Mouse (Mus musculus): Measurements from ENCODE around the gene Kcna6.

Gene Kcna6

GRCm38 (mm10) chr6:126735806-126736205, 4.7 kb downstream of the Kcna6 start:
- DNase-seq (ENCODE audit: low spot score in 2 of 2) = no peak

- no peak for DNase-seq (ENCODE audit: low spot score in 2 of 2)
These were observed 7.8 kb downstream of the Kcna6 start for GRCm38 (mm10) chr6:126732645-126733044.

- no peak for DNase-seq (ENCODE audit: low spot score in 2 of 2)
These were observed 11.7 kb downstream of the Kcna6 start for GRCm38 (mm10) chr6:126728803-126729202.

GRCm38 (mm10) chr6:126718423-126719087, 21.9 kb downstream of the Kcna6 start:
- no peak for DNase-seq (ENCODE audit: low spot score in 2 of 2)

GRCm38 (mm10) chr6:126712531-126712930, 27.9 kb downstream of the Kcna6 start:
- no peak for DNase-seq (ENCODE audit: low spot score in 2 of 2)

GRCm38 (mm10) chr6:126705936-126706335, 34.5 kb downstream of the Kcna6 start:
- no peak for DNase-seq (ENCODE audit: low spot score in 2 of 2)

- no peak for DNase-seq (ENCODE audit: low spot score in 2 of 2)
These were observed 36.0 kb downstream of the Kcna6 start for GRCm38 (mm10) chr6:126704430-126704829.

GRCm38 (mm10) chr6:126702116-126702515, 38.4 kb downstream of the Kcna6 start:
- DNase-seq (ENCODE audit: low spot score in 2 of 2) = peak; percentile 73 to 86

- DNase-seq (ENCODE audit: low spot score in 2 of 2) = no peak
These were observed 39.3 kb downstream of the Kcna6 start for GRCm38 (mm10) chr6:126701196-126701595.

- no peak for DNase-seq (ENCODE audit: low spot score in 2 of 2)
These were observed 40.5 kb downstream of the Kcna6 start for GRCm38 (mm10) chr6:126699995-126700394.

GRCm38 (mm10) chr6:126687120-126687519, 53.4 kb downstream of the Kcna6 start:
- DNase-seq (ENCODE audit: low spot score in 2 of 2) = no peak

- no peak for DNase-seq (ENCODE audit: low spot score in 2 of 2)
These were observed 55.3 kb downstream of the Kcna6 start for GRCm38 (mm10) chr6:126685135-126685534.

GRCm38 (mm10) chr6:126678961-126679360, 61.5 kb downstream of the Kcna6 start:
- no peak for DNase-seq (ENCODE audit: low spot score in 2 of 2)

- DNase-seq (ENCODE audit: low spot score in 2 of 2) = no peak
These were observed 73.5 kb downstream of the Kcna6 start for GRCm38 (mm10) chr6:126667001-126667400.

GRCm38 (mm10) chr6:126666091-126666490, 74.4 kb downstream of the Kcna6 start:
- no peak for DNase-seq (ENCODE audit: low spot score in 2 of 2)

- DNase-seq (ENCODE audit: low spot score in 2 of 2) = no peak
These were observed 75.9 kb downstream of the Kcna6 start for GRCm38 (mm10) chr6:126664569-126664968.

Data from frontal cortex, postnatal 10 days (tissue).